Mouse (Mus musculus) midbrain, embryonic 11.5 days (tissue): ENCODE measurements at regions not wholly inside any gene's neighbourhood (a gene's known extent, or its start where the extent isn't known, plus 50 kb on each side); places are given as distances from the start of the nearest gene placed in this dataset.

Source experiments
- ATAC-seq: fragments of 200-750 bp; cut with Nextera tagmentation; 2 replicates; pipeline ENCODE4 v1.8.0; 2017; ENCODE audit warnings: moderate TSS enrichment, moderate library complexity; ENCODE audit not compliant: low FRiP score
- DNase-seq: peaks from one replicate; pipeline ENCODE4 v3.0.0; 2015; ENCODE audit warnings: low spot score; ENCODE audit errors: missing footprints
- H3K27ac ChIP-seq: fragments of 300-500 bp; sonication (generic); 2 replicates; pipeline ENCODE4 v1.5.1; 2014; ENCODE audit warnings: low read depth, low read length
- H3K27me3 ChIP-seq: fragments of 300-500 bp; sonication (generic); 2 replicates; pipeline ENCODE4 v1.6.1; 2014; ENCODE audit warnings: mild to moderate bottlenecking, low read length, moderate library complexity, mixed read lengths; ENCODE audit not compliant: control insufficient read depth, insufficient read depth
- H3K36me3 ChIP-seq: fragments of 300-500 bp; sonication (generic); 2 replicates; pipeline ENCODE4 v1.6.1; 2014; ENCODE audit warnings: mild to moderate bottlenecking, low read length, moderate library complexity, mixed read lengths; ENCODE audit not compliant: control insufficient read depth, insufficient read depth
- H3K4me1 ChIP-seq: fragments of 300-500 bp; sonication (generic); 2 replicates; pipeline ENCODE4 v1.6.1; 2014; ENCODE audit warnings: low read length; ENCODE audit not compliant: control insufficient read depth, insufficient read depth
- H3K4me2 ChIP-seq: fragments of 300-500 bp; sonication (generic); 2 replicates; pipeline ENCODE4 v1.6.1; 2014; ENCODE audit warnings: mild to moderate bottlenecking, moderate library complexity
- H3K4me3 ChIP-seq: fragments of 300-500 bp; sonication (generic); 2 replicates; pipeline ENCODE4 v1.5.1; 2014; ENCODE audit warnings: low read depth, low read length
- H3K9ac ChIP-seq: fragments of 300-500 bp; sonication (generic); 2 replicates; pipeline ENCODE4 v1.6.1; 2014; ENCODE audit warnings: low read length
- H3K9me3 ChIP-seq: fragments of 300-500 bp; sonication (generic); 2 replicates; pipeline ENCODE4 v1.6.1; 2016; ENCODE audit warnings: low read length; ENCODE audit not compliant: control insufficient read depth
- WGBS: fragments of 180-500 bp; shearing (Covaris S2); extraction: QIAGEN DNeasy Blood & Tissue Kit; methylation state at CpG from one replicate; pipeline ENCODE4 v1.1.7; 2014; 5-methylcytosine and 5-hydroxymethylcytosine counted together

GRCm38 (mm10) chr6:67142179-67142578 is 95.8 kb upstream of the Serbp1 start:
- no peak overlapping the region for H3K27ac ChIP-seq
- ATAC-seq (no peak), DNase-seq (no peak)
- H3K4me3 ChIP-seq: no peak overlapping the region
- no peaks in the 10 kb centered on the region for H3K27me3 ChIP-seq
- H3K9ac ChIP-seq: no peak overlapping the region
- no peaks in the 10 kb centered on the region for H3K4me1 ChIP-seq
- no peak overlapping the region for H3K4me2 ChIP-seq
- H3K9me3 ChIP-seq: no peaks in the 10 kb centered on the region
- WGBS: 37% methylated on average over 4 of the region's 4 CpGs
- H3K36me3 ChIP-seq: no peaks in the 10 kb centered on the region

- no peaks in the 10 kb centered on the region for H3K4me1 ChIP-seq
- H3K27me3 ChIP-seq: no peaks in the 10 kb centered on the region
- no peaks in the 10 kb centered on the region for H3K36me3 ChIP-seq
- no peak for DNase-seq
- no peak overlapping the region for H3K4me2 ChIP-seq
- no peak overlapping the region for H3K27ac ChIP-seq
- H3K9ac ChIP-seq: no peak overlapping the region
- WGBS: 80% methylated on average over 6 of the region's 6 CpGs
- H3K9me3 ChIP-seq: no peaks in the 10 kb centered on the region
- H3K4me3 ChIP-seq: no peak overlapping the region
- no peak for ATAC-seq
These were observed 97.2 kb upstream of the Serbp1 start for GRCm38 (mm10) chr6:67140645-67141250.

DNA sequence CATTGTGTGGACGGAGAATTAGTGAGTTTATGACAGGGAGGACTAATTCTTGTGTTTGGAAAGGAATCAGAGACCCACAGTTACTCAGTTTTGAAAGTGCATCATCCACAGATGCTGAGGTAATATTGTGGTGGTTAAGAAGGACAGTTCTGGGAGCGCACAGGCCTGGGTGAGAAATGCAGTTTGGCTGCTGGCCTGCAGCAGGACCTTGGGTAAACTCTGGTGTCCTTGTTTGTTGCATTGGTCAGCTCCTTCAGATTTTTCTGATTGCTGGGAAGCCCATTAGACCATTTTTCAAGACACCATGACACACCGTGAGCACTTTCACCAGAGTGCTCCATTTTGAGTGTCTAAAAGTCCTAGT is 99.0 kb upstream of the Serbp1 start:
- 83% methylated on average over 3 of the region's 3 CpGs for WGBS

GRCm38 (mm10) chr6:67138302-67139011 is 99.5 kb upstream of the Serbp1 start:
- no peak overlapping the region for H3K4me3 ChIP-seq
- H3K36me3 ChIP-seq: no peaks in the 10 kb centered on the region
- no peaks in the 10 kb centered on the region for H3K27me3 ChIP-seq
- ATAC-seq (no peak), DNase-seq (no peak)
- 75% methylated on average over 13 of the region's 13 CpGs for WGBS
- no peak overlapping the region for H3K27ac ChIP-seq
- no peak overlapping the region for H3K4me2 ChIP-seq
- no peak overlapping the region for H3K9ac ChIP-seq
- no peaks in the 10 kb centered on the region for H3K4me1 ChIP-seq
- no peaks in the 10 kb centered on the region for H3K9me3 ChIP-seq

More for the DNA sequence above, 99.0 kb upstream of the Serbp1 start:
- DNase-seq (no peak), ATAC-seq (no peak)
- H3K27ac ChIP-seq: no peak overlapping the region
- no peaks in the 10 kb centered on the region for H3K27me3 ChIP-seq
- H3K36me3 ChIP-seq: no peaks in the 10 kb centered on the region
- H3K9me3 ChIP-seq: no peaks in the 10 kb centered on the region
- H3K4me1 ChIP-seq: no peaks in the 10 kb centered on the region
- H3K4me3 ChIP-seq: no peak overlapping the region
- H3K9ac ChIP-seq: no peak overlapping the region
- no peak overlapping the region for H3K4me2 ChIP-seq

GRCm38 (mm10) chr6:67137482-67137881 is 100.2 kb upstream of the Gadd45a start:
- Histone ChIP-seq H3K27me3 (no peaks in the 10 kb centered on the region), H3K9me3 (no peaks in the 10 kb centered on the region), H3K4me3 (no peak overlapping the region), H3K36me3 (no peaks in the 10 kb centered on the region), H3K27ac (no peak overlapping the region), H3K4me1 (no peaks in the 10 kb centered on the region), H3K4me2 (no peak overlapping the region), H3K9ac (no peak overlapping the region)
- 78% methylated on average over 4 of the region's 4 CpGs for WGBS
- DNase-seq (no peak), ATAC-seq (no peak)

GRCm38 (mm10) chr6:67134915-67135314 is 97.7 kb upstream of the Gadd45a start:
- no peak for DNase-seq
- 78% methylated on average over 1 of the region's 1 CpGs for WGBS
- Histone ChIP-seq H3K9ac (no peak overlapping the region), H3K27me3 (no peaks in the 10 kb centered on the region), H3K4me1 (no peaks in the 10 kb centered on the region), H3K9me3 (no peaks in the 10 kb centered on the region), H3K4me2 (no peak overlapping the region), H3K4me3 (no peak overlapping the region), H3K36me3 (no peaks in the 10 kb centered on the region), H3K27ac (no peak overlapping the region)
- no peak for ATAC-seq

- ATAC-seq (no peak), DNase-seq (no peak)
- H3K4me3 ChIP-seq: no peak overlapping the region
- no peaks in the 10 kb centered on the region for H3K4me1 ChIP-seq
- H3K9ac ChIP-seq: no peak overlapping the region
- H3K27ac ChIP-seq: no peak overlapping the region
- H3K27me3 ChIP-seq: no peaks in the 10 kb centered on the region
- no peak overlapping the region for H3K4me2 ChIP-seq
- no peaks in the 10 kb centered on the region for H3K9me3 ChIP-seq
- H3K36me3 ChIP-seq: no peaks in the 10 kb centered on the region
- 75% methylated on average over 11 of the region's 11 CpGs for WGBS
These were observed 93.5 kb upstream of the Gadd45a start for GRCm38 (mm10) chr6:67130540-67131301.

DNA sequence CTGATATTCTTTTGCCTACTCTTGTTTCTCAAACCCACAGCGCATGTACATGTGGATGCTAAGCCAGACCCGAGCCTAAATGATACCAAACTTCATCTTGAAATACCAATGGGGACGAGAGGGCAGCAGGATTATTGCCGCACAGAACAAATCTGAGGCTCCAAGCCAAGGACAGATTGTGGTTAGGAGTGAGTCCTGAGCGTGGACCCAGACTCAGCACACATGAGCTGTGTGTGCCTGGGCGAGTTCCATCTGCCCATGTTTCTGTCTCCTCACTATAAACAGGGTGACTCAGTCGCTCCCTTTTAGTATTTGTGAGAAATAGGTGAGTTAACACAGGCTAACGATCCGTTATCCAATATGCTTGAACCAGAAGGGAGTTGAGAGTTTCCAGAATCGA is 92.4 kb upstream of the Gadd45a start:
- Histone ChIP-seq H3K27me3 (no peaks in the 10 kb centered on the region), H3K4me3 (no peak overlapping the region), H3K4me2 (no peak overlapping the region), H3K9ac (no peak overlapping the region), H3K4me1 (no peaks in the 10 kb centered on the region), H3K27ac (no peak overlapping the region), H3K9me3 (no peaks in the 10 kb centered on the region), H3K36me3 (no peaks in the 10 kb centered on the region)
- ATAC-seq: no peak
- no peak for DNase-seq
- WGBS: 88% methylated on average over 10 of the region's 10 CpGs
